Mouse (Mus musculus): ENCODE data around the gene Shprh.
"Not testable (repeated sequence)": the region's sequence is repeated elsewhere in the genome, so short reads cannot be mapped to it uniquely, and the experiment has no call there.

GRCm38 (mm10) chr10:11263795-11264194 lies 114.6 kb downstream of the Shprh start:
- not testable (repeated sequence) for TF ChIP-seq CTCF, EP300 (IDR thresholded peaks at IDR 0.05)

All from lung, postnatal 0 days (tissue).